Mouse (Mus musculus) gastrocnemius, postnatal 14 days (tissue): ENCODE measurements around the gene Lce1m. TPM values are rescaled to one million over a fixed set of nuclear protein-coding genes. Genes with fewer than 3 reads are reported as not detected.
A peak's percentile ranks its signal among the peaks of the same experiment; 100 is the strongest.
"Not testable (repeated sequence)": the region's sequence is repeated elsewhere in the genome, so short reads cannot be mapped to it uniquely, and the experiment has no call there.

Experiments used
- DNase-seq: peaks from one replicate; pipeline ENCODE4 v3.0.0; 2021; ENCODE audit warnings: mixed read lengths
- intact Hi-C: fragments of 180-260 bp; cut with DNase I; formaldehyde crosslinking; loops from one replicate; pipeline ENCODE4 v1.15.1; 2025; ENCODE audit warnings: low total_unique reads
- long read RNA-seq, 2 experiments: library from polyadenylated mRNA; stranded (forward); transcript quantifications; one replicate each; pipeline ENCODE4 v2.0.0; 2021
- total RNA-seq, 2 experiments: library from RNA; stranded (reverse); gene quantifications; 2 replicates each; pipeline ENCODE4 v1.2.3; 2021

Gene Lce1m
- total RNA-seq = not detected
- long read RNA-seq, experiment 1 = 0 reads
- long read RNA-seq, experiment 2 = 0 reads

GRCm38 (mm10) chr3:93018960-93019359, at the start of gene Lce1m:
Lce1m (minus strand) TSS chr3:93019060.
- intact Hi-C loops = no loop called here
- DNase-seq = no peak

DNA sequence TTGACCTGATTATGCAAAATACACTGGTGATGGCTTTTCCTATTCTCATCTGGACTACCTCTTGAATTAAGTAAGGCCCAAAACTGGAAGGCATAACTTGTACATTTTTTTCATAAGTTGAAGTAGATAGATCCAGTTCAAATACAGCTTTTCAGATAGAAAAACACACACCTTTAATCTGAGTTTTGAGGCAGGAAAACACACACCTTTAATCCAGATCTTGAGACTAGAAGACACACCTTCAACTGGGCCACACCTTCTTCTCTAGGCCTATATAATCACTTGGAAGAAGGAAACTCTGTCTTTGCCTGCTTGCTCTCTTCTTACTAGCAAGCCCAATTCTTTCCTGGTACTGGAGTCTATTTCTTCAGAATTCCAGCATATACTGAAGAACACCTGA, 49.7 kb upstream of the Lce1m start, which contains the start of gene Gm4858:
Gm4858 (plus strand) TSS at position 301 of the 400 bp plus-strand sequence.
- DNase-seq = not testable (repeated sequence)

DNA sequence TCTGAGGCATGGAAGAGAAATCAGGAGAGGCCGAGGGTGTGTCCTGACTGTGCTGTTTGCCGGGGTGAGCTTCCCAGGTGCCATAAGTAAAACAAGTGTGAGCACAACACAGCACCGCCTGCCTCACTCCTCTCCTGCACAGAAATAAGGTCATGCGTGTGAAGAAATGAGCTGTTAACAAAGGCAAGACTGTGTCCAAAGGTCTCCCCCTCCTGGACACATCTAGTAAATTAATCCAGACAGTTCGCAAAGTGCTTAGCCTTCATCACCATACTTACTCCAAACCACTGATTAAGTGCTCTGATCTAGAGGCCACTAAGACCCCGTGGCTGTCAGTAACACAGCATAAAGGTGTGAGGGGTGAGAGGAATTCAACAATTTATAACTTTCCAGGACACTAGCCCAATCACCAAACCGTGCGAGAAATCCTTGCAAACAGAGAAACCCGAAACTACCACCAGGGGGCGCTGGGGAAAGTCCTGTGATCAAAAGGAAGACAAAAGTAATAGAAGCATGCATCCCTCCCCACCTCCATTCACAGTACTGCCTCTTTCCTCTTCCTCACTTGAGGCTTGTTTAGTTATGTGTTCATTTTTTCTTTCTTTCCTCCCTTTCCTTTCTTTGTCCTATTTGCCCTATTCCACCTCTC, 34.1 kb upstream of the Lce1m start:
- intact Hi-C loops = no loop called here
- DNase-seq = no peak

More for the DNA sequence above, 49.7 kb upstream of the Lce1m start, which contains the start of gene Gm4858:
- intact Hi-C loops = not testable (repeated sequence)

GRCm38 (mm10) chr3:93050182-93050581, 31.3 kb upstream of the Lce1m start:
- intact Hi-C loops = no loop called here

DNA sequence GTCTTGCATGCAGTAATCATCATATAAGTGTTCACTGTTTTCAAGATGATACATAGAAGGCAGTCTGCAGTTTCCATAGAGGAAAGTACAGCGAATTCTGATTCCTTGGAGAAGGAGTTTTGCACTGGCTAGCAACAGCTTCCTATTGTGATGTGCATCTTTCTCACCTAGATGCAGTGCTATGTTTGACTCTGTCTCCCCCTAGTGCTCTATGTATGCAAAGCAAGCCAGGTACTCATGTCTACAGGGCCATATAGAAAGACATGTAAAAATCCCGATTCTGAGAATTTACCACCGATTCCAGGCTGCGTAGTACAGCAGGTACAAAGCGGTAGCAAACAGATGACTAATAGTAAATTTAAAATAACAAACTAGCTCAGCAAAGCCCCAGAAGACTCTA, 12.6 kb upstream of the Lce1m start:
- intact Hi-C loops = no loop called here
- no peak for DNase-seq

More at GRCm38 (mm10) chr3:93050182-93050581, 31.3 kb upstream of the Lce1m start:
- DNase-seq = no peak

- intact Hi-C loops = no loop called here
- no peak for DNase-seq
Observed at GRCm38 (mm10) chr3:93025486-93025885, 6.6 kb upstream of the Lce1m start.

- no peak for DNase-seq
- intact Hi-C loops = no loop called here
Observed at GRCm38 (mm10) chr3:93023411-93024184, 4.7 kb upstream of the Lce1m start.

DNA sequence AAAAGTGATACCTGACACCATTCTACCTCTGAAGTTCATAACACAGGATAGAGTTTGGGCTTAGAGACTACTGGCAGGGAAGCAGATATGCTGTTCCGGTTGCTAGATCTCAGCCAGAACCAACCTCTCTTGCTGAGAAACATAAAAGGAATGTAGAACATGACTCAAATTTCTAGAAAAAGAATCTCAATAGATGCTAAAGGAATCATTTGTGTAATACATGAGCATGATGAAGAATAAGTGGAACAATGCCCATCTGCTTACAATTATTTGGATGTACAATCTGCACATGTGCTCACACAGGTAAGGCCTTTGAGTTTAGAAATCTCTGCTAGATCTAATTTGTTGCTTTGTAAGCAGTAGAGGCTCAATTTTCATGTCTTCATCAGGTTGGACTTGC, 2.3 kb upstream of the Lce1m start:
- no peak for DNase-seq
- intact Hi-C loops = no loop called here

GRCm38 (mm10) chr3:93015460-93016104, 3.3 kb downstream of the Lce1m start, which contains the start of gene Crct1:
Crct1 (minus strand) TSS chr3:93015687.
- intact Hi-C loops = no loop called here
- no peak for DNase-seq

GRCm38 (mm10) chr3:93014871-93015270, 4.0 kb downstream of the Lce1m start:
- intact Hi-C loops = no loop called here
- DNase-seq = no peak

DNA sequence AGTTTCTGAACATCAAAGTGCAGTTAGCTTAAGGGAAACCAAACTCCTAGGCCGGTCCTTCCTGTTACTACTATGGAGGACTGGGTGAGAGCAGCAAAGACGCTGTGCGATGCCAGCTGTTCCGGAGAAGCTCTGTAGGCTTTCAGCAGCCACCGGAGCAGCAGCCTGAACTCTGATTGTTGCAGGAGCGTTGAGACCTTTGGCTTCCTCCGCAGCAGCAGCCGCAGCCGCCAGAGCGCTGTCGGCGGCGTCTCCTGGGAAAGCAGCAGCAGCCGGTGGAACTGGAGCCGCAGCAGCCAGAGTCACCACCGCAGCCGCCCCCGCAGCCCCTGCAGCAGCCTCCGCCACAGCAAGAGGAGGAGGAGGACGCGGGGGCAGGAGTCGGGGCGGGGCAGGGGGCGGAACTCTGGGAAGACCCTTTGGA, 4.5 kb downstream of the Lce1m start:
- peak; percentile 25 for DNase-seq

GRCm38 (mm10) chr3:93002843-93003242, 16.0 kb downstream of the Lce1m start:
- DNase-seq = no peak
- intact Hi-C loops = no loop called here

More for the DNA sequence above, 4.5 kb downstream of the Lce1m start:
- intact Hi-C loops = no loop called here

- intact Hi-C loops = no loop called here
- no peak for DNase-seq
Observed at GRCm38 (mm10) chr3:93000621-93001020, 18.2 kb downstream of the Lce1m start.

- intact Hi-C loops = no loop called here
Observed at GRCm38 (mm10) chr3:92998691-92999090, 20.2 kb downstream of the Lce1m start.

GRCm38 (mm10) chr3:92991926-92992325, 26.9 kb downstream of the Lce1m start, which contains the start of gene Lce3f:
Lce3f (plus strand) TSS chr3:92992226.
- no peak for DNase-seq
- intact Hi-C loops = no loop called here

More at GRCm38 (mm10) chr3:92998691-92999090, 20.2 kb downstream of the Lce1m start:
- DNase-seq = peak; percentile 70

DNA sequence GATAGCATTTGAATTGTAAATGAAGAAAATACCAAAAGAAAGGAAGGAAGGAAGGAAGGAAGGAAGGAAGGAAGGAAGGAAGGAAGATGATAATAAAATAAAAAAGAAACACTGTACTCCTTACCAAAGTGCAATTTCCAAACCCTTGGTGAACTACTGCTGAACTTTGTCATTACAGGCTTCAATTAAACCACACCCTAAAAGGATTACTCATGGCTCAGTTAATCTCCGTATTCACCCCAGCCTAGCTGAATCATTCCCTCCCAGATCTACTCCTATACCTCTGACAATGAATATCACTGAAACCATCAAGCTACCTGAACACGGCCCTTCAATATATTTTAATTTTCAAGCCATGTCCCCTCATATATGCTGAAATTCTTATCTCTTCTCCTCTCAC, 40.4 kb downstream of the Lce1m start:
- no peak for DNase-seq

More for the DNA sequence above, 40.4 kb downstream of the Lce1m start:
- intact Hi-C loops = no loop called here
